Mouse (Mus musculus) kidney, postnatal 25 days (tissue): ENCODE measurements around the gene Fbn1.

ENCODE experiments used
- DNase-seq, 2 experiments: peaks; one replicate each; pipeline ENCODE4 v3.0.0; 2021; ENCODE audit warnings: mixed read lengths in 2 of 2

Fbn1 gene

GRCm38 (mm10) chr2:125507893-125508292 lies at the start of gene Fbn1:
Gene Fbn1, minus strand, starts transcription at chr2:125507993.
- DNase-seq: no peak

GRCm38 (mm10) chr2:125555830-125556229 lies 48.0 kb upstream of the Fbn1 start:
- DNase-seq: no peak

- DNase-seq: no peak
Measured at GRCm38 (mm10) chr2:125548806-125549578, 41.2 kb upstream of the Fbn1 start.

DNA sequence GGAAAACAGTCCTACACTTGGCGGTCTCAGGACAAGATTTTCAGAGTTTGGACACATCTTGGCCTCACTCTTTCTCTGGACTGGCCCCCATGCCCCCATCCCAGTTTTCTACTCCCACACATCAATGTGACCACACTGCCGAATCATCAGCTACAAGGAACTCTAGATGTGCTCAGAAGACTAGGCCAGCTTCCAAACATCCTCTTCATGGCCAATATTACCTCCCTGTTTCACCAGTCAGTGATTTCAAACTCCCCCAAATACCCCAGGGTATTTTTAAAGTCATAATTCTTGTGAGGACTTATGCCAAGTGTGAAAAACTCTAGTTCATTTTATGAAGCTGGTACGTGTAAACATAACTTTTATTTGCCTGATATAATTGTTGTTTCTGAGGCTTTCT lies 37.2 kb upstream of the Fbn1 start:
- DNase-seq: no peak

DNA sequence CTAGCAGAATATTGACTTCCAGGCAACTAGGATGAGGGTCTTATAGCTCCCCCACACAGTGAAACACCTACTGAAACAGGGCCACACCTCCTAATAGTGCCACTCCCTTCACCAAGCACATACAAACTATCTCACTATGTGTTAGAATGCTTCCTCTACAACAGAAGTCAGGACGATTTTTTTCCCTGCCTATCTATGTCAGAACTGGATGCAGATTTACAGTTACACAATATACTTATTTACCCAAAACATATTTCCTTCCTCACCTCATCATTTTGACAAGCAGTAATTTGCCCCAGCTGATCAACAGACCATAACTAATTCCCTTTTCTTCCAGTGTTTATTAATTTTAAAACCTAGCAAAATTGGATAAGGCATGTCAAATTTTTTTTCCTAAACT lies 35.9 kb upstream of the Fbn1 start:
- DNase-seq: no peak

GRCm38 (mm10) chr2:125541451-125541850 lies 33.7 kb upstream of the Fbn1 start:
- DNase-seq: no peak

DNA sequence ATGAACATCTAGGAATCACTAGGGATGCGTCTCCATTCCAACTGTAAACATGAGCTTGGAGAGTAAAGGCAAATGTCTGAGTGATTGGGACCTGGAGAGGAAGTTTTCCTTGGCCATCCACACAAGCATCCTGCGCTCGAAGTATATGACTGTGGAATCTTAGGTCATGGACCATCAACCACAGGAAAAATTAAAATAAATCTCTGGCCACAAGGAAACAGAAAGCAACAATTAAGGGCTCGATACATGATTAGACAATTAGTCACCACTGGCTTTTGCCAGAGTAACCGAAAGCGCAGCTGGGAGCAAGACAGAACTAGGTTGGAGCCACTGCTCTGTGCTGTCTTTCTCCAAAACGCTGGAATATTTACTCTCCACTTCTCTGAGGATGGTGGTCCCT lies 32.8 kb upstream of the Fbn1 start:
- DNase-seq: no peak

- no peak for DNase-seq
Measured at GRCm38 (mm10) chr2:125539640-125540039, 31.8 kb upstream of the Fbn1 start.

DNA sequence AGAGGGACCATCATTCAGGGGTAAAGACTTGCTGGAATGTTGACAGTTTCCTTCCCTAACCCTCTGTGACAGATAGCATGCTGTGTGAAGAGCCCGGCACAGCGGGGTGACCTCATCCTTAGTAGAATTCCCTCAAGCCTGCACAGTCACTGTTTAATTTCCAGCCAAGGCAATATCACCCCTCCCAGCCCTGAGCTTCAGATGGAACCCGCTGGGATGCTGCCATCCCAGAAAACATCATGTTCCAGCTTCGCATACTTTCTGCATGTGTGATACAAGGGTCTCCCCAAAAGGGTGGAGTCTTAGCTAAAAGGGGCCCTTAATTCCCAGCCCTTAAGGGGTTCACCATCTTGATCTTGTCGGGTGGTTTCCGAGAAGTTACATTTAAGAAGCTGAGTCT lies 22.9 kb upstream of the Fbn1 start:
- no peak for DNase-seq

- DNase-seq: no peak
Measured at GRCm38 (mm10) chr2:125526566-125526965, 18.8 kb upstream of the Fbn1 start.

- no peak for DNase-seq
Measured at GRCm38 (mm10) chr2:125525484-125525883, 17.7 kb upstream of the Fbn1 start.

- DNase-seq: peak; percentile 63 to 66
Measured at GRCm38 (mm10) chr2:125516594-125516993, 8.8 kb upstream of the Fbn1 start.

GRCm38 (mm10) chr2:125515291-125516057 lies 7.7 kb upstream of the Fbn1 start:
- no peak for DNase-seq

DNA sequence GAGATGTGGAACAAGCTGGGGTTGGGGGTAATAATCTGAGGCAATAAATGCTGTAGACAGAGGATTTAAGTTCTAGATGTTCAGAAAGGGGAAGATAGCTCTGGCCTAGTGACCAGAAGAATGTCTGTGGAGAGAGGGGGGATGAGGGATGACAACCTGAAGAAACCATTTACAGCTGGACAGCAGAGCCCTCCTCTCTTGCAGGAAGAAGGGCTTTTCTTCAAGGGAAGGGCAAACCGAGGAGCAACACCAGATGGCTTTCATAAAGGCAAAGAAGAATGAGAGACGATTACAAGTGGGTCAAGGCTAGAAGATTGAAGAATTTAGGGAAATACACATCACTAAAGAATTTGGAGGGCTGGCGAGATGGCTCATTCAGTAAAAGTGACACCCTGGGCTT lies 6.6 kb upstream of the Fbn1 start:
- DNase-seq: no peak

- DNase-seq: no peak
Measured at GRCm38 (mm10) chr2:125512544-125512943, 4.8 kb upstream of the Fbn1 start.

DNA sequence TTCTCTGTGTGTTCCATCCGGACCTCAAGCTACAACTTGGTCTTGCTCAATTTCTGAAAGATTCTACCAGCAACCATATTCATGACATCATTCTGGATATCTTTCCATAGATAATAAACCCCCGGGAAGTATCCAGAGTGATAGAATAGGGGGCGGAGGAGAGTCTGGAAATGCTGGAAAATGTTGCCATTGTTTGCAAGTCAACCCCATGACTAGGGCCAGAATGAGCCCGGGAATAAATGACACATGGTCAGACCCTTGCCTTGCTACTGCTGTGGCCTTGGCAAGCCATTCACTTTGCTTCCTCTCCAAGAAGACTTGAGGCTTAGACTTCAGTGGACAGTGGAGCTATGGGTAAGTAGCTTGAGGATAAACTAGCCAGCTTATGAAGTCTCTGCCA lies 4.1 kb upstream of the Fbn1 start:
- DNase-seq: no peak

- no peak for DNase-seq
Measured at GRCm38 (mm10) chr2:125510752-125511151, 3.0 kb upstream of the Fbn1 start.

- no peak for DNase-seq
Measured at GRCm38 (mm10) chr2:125508381-125508780, 588 bp upstream of the Fbn1 start.

DNA sequence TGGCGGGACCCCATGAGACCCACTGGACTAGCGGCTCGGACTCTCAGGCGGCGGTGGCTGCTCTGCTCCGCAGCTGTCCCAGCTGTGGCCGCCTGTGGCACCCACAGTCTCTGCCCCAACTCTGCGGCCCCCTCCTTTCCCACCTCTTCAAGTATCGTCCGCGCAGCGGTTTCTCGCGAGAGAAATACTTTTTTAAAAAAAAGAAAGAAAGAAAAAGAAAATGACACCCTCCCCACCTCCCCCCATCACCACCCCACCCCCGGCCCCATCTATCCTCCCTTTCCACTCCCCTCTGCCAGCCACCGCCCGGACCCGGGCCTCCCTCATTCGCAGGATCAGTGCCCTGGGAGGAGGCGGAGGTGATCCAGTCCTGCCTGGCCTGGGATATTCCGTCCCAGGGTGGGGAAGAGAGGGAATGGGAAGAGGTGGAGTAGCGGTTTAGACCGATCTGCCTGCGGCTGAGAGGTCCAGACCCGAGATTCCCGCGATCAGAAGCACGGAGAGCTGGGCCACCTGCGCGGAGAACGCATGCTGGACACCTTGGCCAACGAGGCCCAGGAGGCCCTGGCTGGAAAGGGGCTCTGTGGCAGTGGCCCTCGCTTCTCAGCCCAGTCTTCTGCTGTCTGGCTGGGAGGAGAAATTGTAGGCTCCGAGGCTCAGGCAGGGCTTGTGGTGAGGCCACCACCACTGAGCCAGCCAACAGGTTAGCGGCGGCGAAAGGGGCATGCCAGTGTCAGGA lies 1.3 kb downstream of the Fbn1 start:
- DNase-seq: peak; percentile 44 to 56

GRCm38 (mm10) chr2:125505746-125506315 lies 2.0 kb downstream of the Fbn1 start:
- peak; percentile 29 to 63 for DNase-seq

GRCm38 (mm10) chr2:125505006-125505745 lies 2.6 kb downstream of the Fbn1 start, which contains the start of gene Gm9913:
Gene Gm9913, plus strand, starts transcription at chr2:125505089.
- peak; percentile 40 to 60 for DNase-seq

DNA sequence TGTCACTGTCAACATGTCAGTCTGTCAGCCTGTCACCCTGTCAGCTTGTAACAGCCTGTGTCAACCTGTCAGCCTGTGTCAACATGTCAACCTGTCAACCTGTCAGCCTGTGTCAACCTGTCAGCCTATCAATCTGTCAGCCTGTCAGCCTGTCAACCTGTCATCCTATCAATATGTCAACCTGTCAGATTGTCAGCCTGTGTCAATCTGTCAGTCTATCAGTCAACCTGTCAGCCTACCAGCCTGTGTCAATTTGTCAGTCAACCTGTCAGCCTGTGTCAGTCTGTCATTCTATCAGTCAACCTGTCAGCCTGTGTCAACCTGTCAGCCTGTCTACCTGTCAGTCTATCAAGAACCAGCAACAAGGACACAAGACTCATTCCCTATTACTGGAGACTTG lies 6.3 kb downstream of the Fbn1 start:
- no peak for DNase-seq
